In genomic region chr5:36695461-36696231, GRCm38 (mm10) we compare ENCODE assay signal across 8 mouse cellular contexts. TPM values are rescaled to one million over a fixed set of nuclear protein-coding genes. Genes with fewer than 3 reads are reported as not detected.
A peak's percentile ranks its signal among the peaks of the same experiment; 100 is the strongest.
DNase-seq lines count a peak whose midpoint lies in the region; ATAC-seq lines count a peak whose summit lies in the region.

Gene D5Ertd579e, minus strand, starts transcription at chr5:36696024.

- under 1% methylated on average over 91 of the region's 104 CpGs for WGBS in intestine, embryonic 14.5 days

- intact Hi-C loops in left cerebral cortex, postnatal 14 days (cut with DNase I), result loop anchor here (5.0 kb wide), 1 partner anchor 47 kb away; no protein-coding TSS in a partner anchor

- peak; percentile 96 for ATAC-seq in intestine, embryonic 14.5 days (replicated peaks; ENCODE audit: low FRiP score, low TSS enrichment, low read depth)

- H3K4me3 ChIP-seq in intestine, embryonic 14.5 days (ENCODE audit: low read depth, low read length), result peak within 1 kb of the TSS; percentile 83

- H3K4me2 ChIP-seq in intestine, embryonic 14.5 days (ENCODE audit: low read length), result peak within 1 kb of the TSS; percentile 91

- peaks cover 6% of the 10 kb centered on the region; the same call in 1 of the 2 replicates for H3K4me1 ChIP-seq in intestine, embryonic 14.5 days (replicated peaks; ENCODE audit: control insufficient read depth, insufficient read depth, low read length)

- H3K9me3 ChIP-seq in intestine, embryonic 14.5 days (ENCODE audit: control insufficient read depth, low read length), result no peaks in the 10 kb centered on the region

- H3K9ac ChIP-seq in intestine, embryonic 14.5 days (ENCODE audit: low read length), result peak within 1 kb of the TSS; percentile 79

- peak; percentile 96 to 98 for DNase-seq in adrenal gland, adult (ENCODE audit: inconsistent age in 2 of 2, low spot score in 1 of 2)
- DNase-seq in embryo, embryonic 10.5 days (ENCODE audit: low spot score), result peak; percentile 92
- peak; percentile 94 for DNase-seq in gastrocnemius, postnatal 25 days
- DNase-seq in intestine, embryonic 14.5 days (ENCODE audit: low spot score), result peak; percentile 93
- DNase-seq in left cerebral cortex, postnatal 14 days (ENCODE audit: low spot score in 2 of 2), result peak; percentile 96 to 97
- peak; percentile 95 for DNase-seq in mesoderm, embryonic 11.5 days (ENCODE audit: low read depth, low spot score)
- peak; percentile 90 to 91 for DNase-seq in right cerebral cortex, postnatal 36 days (ENCODE audit: low spot score in 2 of 2)
- peak; percentile 92 for DNase-seq in yolk sac, embryonic 10.5 days (ENCODE audit: low spot score)

- peak within 1 kb of the TSS; percentile 89 for H3K27ac ChIP-seq in intestine, embryonic 14.5 days (ENCODE audit: low read depth)

- 0 out of 2 replicates have a peak, but pooled peaks cover 3% of the 10 kb centered on the region for H3K36me3 ChIP-seq in intestine, embryonic 14.5 days (ENCODE audit: control insufficient read depth, insufficient read depth, low read length)

- H3K27me3 ChIP-seq in intestine, embryonic 14.5 days (replicated peaks; ENCODE audit: control insufficient read depth, insufficient read depth, low read length), result no peaks in the 10 kb centered on the region

RNA-seq across cellular contexts. Expression of gene D5Ertd579e, which starts in this region (rescaled TPM):
- total RNA-seq in gastrocnemius, postnatal 25 days (2021), result 10 to 100 TPM; 67.6 to 73.7 TPM
- polyA plus RNA-seq in intestine, embryonic 14.5 days (2014; fragmentation: Nextera tagmentation; extraction: Ambion mirVana), result 25.8 and 28.3 TPM in 2 replicates
- total RNA-seq in left cerebral cortex, postnatal 14 days (2021), result 10 to 100 TPM; 88.8 to 95.6 TPM

Comparison
In these comparisons a context has a peak if more than half of its experiments do, and no peak if none do; other contexts are left out.
1. Peak in every context shown above with its lines: DNase-seq, ATAC-seq, H3K4me3 ChIP-seq and H3K27ac ChIP-seq.